Mouse (Mus musculus) ovary, postnatal 36 days (tissue): ENCODE measurements around the gene Pdlim3.
"Not testable (repeated sequence)": the region's sequence is repeated elsewhere in the genome, so short reads cannot be mapped to it uniquely, and the experiment has no call there.

ENCODE experiments used
- DNase-seq: peaks from one replicate; pipeline ENCODE4 v3.0.0; 2022; ENCODE audit warnings: low spot score, mixed read lengths

Gene Pdlim3

GRCm38 (mm10) chr8:45885202-45885685 lies at the start of gene Pdlim3:
Pdlim3 (plus strand) TSS chr8:45885461.
- DNase-seq: peak; percentile 40

GRCm38 (mm10) chr8:45843306-45843705 lies 42.0 kb upstream of the Pdlim3 start:
- no peak for DNase-seq

GRCm38 (mm10) chr8:45844097-45844885 lies 41.0 kb upstream of the Pdlim3 start:
- peak; percentile 13 for DNase-seq

GRCm38 (mm10) chr8:45844911-45845481 lies 40.3 kb upstream of the Pdlim3 start:
- DNase-seq: no peak

GRCm38 (mm10) chr8:45845906-45846305 lies 39.4 kb upstream of the Pdlim3 start:
- no peak for DNase-seq

- DNase-seq: no peak
These were observed 30.1 kb upstream of the Pdlim3 start for GRCm38 (mm10) chr8:45855118-45855517.

- no peak for DNase-seq
These were observed 27.5 kb upstream of the Pdlim3 start for GRCm38 (mm10) chr8:45857734-45858133.

GRCm38 (mm10) chr8:45858391-45858790 lies 26.9 kb upstream of the Pdlim3 start:
- DNase-seq: no peak

GRCm38 (mm10) chr8:45871587-45871986 lies 13.7 kb upstream of the Pdlim3 start:
- not testable (repeated sequence) for DNase-seq

GRCm38 (mm10) chr8:45872077-45872476 lies 13.2 kb upstream of the Pdlim3 start:
- DNase-seq: no peak

GRCm38 (mm10) chr8:45874945-45875626 lies 10.2 kb upstream of the Pdlim3 start:
- peak; percentile 82 for DNase-seq

- no peak for DNase-seq
These were observed 8.9 kb upstream of the Pdlim3 start for GRCm38 (mm10) chr8:45876397-45876796.

GRCm38 (mm10) chr8:45877680-45878079 lies 7.6 kb upstream of the Pdlim3 start:
- no peak for DNase-seq

GRCm38 (mm10) chr8:45880457-45880856 lies 4.8 kb upstream of the Pdlim3 start:
- DNase-seq: no peak

- DNase-seq: no peak
These were observed 3.5 kb upstream of the Pdlim3 start for GRCm38 (mm10) chr8:45881726-45882125.

GRCm38 (mm10) chr8:45883793-45884192 lies 1.5 kb upstream of the Pdlim3 start:
- no peak for DNase-seq

GRCm38 (mm10) chr8:45884552-45884951 lies 709 bp upstream of the Pdlim3 start:
- DNase-seq: no peak

- no peak for DNase-seq
These were observed 514 bp downstream of the Pdlim3 start for GRCm38 (mm10) chr8:45885775-45886174.

GRCm38 (mm10) chr8:45889737-45890136 lies 4.5 kb downstream of the Pdlim3 start:
- DNase-seq: no peak

- DNase-seq: no peak
These were observed 11.3 kb downstream of the Pdlim3 start for GRCm38 (mm10) chr8:45896590-45896989.

- DNase-seq: no peak
These were observed 14.5 kb downstream of the Pdlim3 start for GRCm38 (mm10) chr8:45899783-45900182.

- DNase-seq: no peak
These were observed 16.4 kb downstream of the Pdlim3 start for GRCm38 (mm10) chr8:45901626-45902025.

- no peak for DNase-seq
These were observed 18.4 kb downstream of the Pdlim3 start for GRCm38 (mm10) chr8:45903659-45904058.
